Mouse (Mus musculus) lung, postnatal 36 days (tissue): ENCODE data around the gene Erc2.

Source experiments
- DNase-seq: peaks from one replicate; pipeline ENCODE4 v3.0.0; 2022; ENCODE audit warnings: mixed read lengths

Erc2 gene

DNA sequence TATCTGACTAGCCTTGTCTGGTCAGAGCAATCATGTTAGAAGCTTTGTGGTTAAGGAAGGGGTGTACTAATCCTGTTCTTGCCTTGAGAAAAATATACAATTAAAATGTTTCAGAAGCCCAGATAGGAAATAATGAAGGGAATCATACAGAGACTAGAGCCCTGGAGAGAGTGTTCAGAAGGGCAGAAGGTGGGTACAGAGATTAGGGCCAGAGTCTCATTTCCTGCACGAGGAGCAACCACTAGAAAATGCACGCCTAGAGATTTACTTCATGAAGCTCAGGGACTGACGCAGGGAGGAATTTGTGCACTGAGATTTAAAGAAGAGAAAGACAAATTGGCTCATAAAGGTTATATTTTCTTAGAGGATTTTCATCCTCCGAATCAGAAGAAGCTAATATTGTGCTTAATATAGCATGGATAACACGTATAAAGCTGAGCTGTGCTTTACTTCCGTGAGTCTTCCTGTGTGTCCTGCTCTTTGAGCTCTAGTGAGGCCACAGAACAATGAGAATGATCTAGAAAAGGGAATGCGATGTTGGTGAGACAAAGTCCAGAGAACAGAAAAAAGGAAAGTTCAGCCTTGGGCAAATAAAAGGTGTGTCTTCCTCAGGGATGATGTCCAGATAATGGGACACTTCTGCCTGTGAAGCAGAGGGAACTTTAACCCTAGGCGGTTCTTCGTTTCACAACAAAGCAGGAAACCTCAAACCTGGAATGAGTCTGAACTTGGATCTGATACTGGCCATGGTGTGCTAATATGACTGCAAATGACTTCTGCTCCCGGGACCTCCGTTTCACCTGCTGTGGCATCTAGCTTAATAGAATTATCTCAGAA is 45.0 kb downstream of the Erc2 start:
- DNase-seq: no peak

- no peak for DNase-seq
Measured at GRCm38 (mm10) chr14:27668151-27668550, 45.9 kb downstream of the Erc2 start.

GRCm38 (mm10) chr14:27669939-27670338 is 47.7 kb downstream of the Erc2 start:
- no peak for DNase-seq

DNA sequence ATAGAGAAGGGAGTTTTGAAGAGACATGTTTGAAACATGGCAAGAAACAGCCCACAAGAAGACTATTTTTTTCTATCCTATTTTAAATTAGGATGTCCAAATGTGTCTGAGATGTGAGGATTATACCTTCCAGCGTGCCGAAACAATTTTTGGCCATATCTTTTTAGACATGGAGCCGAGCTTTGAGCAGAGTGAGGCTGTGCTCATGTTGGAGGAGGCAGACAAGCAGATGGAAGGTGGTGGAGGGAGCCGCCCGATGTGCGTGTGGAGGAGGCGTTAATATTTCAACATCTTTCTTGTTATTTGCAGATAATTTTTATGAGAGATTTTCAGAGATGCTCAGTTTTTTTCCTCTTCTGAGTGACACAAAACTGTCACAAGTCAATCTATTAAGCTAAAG is 50.5 kb downstream of the Erc2 start:
- DNase-seq: no peak

DNA sequence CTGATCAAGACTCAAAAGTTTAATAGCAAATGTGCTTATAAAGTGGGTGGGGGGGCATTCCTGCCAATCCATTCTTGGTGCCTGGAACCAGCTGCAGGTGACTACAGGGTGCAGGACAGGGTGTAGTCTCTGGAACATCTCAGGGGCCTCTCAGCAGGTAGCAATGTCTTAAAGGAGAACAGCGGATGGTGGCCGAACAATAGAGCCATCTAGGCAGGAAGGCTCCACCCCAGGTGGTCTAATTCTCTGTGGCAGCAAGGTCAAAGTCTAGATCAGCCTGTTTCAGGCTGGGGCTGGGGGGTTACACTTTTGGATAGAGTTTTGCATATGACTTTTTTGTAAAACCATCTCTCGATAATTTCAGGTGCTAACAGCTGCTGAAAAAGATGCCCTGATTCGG is 51.9 kb downstream of the Erc2 start:
- DNase-seq: no peak

- no peak for DNase-seq
Measured at GRCm38 (mm10) chr14:27674561-27674960, 52.3 kb downstream of the Erc2 start.

DNA sequence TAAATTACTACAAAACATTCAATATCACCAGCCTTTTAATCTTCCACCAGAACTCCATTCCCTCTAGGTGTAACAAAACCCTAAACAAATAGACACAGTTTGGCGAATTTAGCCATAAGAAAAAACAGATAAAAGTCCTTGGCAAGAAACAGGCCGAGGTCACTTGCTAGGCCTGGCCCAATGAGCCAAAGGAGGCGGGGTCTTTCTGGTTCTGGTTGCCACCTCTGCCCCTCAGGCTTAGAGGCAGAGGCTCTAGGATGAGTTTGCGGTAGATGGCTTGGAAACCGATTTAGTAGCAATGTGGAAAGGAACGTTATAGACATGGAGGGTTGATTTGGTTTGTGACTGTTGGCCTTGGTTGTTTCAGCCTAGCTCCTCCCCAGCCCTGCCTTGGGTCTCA is 52.8 kb downstream of the Erc2 start:
- DNase-seq: no peak

DNA sequence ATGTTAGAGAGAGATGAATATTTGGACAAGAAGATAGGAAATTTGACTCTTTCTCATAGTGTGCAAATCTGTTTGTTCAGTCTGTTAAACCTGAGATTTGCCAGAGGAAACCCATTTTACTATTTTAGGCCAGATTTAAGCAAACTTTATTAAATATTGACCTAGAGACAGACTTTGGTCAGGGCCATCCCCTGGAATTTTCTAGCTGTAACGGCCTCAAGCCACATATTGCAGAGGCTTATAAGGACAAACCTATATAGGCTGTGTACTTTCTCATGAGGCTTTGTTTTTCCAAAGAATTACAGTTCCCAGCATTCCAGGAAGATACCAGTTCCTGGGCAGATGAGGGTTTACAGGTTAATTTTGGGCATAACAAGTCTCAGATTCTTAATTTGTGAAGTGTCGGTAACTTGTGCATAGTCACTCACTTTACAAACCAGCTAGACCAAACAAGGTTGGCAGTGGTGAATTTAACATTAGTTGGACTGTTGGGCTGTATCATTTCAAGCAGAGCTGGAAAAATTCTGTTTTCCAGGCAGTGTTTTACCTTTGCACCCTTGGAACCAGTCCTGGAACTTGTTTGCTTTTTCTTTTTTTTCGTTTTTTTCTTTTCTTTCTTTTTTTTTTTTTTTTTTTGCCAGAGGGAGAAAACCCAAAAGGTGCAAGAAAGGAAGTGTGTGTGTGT is 60.3 kb downstream of the Erc2 start:
- DNase-seq: no peak

DNA sequence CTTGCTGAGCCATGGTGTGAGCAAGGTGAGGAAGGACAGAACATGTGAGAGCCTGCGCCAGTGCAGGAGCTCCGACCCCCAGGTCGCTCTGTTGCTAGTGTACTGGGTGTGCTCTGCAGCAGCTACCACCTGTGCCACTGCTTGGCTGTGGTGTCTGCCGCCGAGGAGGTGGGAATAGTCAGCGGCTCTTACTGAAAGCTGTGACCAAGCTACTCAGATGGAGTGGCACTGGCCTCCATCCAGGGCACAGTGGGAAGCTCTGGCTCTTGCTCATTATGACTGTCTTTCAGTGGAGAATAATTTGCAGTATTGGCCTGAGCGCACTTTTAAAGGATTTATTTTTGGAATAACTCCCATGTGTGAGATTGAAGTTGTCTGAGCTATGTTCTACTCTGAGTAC is 73.6 kb downstream of the Erc2 start:
- no peak for DNase-seq

GRCm38 (mm10) chr14:27717364-27717763 is 95.1 kb downstream of the Erc2 start:
- DNase-seq: no peak

- no peak for DNase-seq
Measured at GRCm38 (mm10) chr14:27719601-27720000, 97.4 kb downstream of the Erc2 start.

DNA sequence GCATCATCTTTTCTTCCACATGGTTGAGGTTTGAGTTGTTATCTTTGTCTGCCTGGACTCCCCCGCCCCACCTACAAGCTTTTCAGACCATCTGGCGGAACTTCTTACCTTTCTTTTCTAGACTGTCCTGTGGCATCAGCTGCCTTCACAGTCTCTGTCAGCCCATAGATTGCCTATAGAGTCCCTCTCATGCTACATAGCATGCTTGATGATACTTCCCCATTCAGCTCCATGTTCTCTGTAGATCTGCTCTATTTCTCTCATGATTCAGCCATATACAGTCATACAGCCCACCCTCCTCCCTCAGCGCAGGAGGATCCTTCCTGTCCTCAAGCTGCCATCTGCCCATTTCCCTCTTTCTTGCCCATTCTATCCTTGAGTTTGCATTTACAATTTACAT is 98.7 kb downstream of the Erc2 start:
- DNase-seq: no peak

GRCm38 (mm10) chr14:27721759-27722158 is 99.5 kb downstream of the Erc2 start:
- DNase-seq: no peak

DNA sequence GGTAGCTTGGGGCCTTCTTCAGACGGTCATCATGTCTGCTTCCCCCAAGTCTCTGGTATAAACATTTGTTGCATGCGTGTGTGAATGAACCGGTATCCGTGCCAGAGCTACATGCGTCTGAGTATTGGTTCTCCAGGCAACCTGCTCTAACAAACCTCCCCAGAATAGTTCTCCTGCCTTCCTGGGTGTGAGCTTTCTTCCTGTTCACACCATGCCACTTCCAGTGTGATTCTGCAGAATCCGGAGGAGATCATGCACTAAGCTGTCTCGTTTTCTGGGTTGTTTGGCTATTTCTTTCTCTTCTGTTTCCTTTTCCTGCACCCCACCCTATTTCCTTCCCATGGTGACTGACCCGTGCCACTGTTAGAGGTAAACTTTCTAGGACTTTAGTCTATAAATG is 105.3 kb downstream of the Erc2 start:
- peak; percentile 0 for DNase-seq

GRCm38 (mm10) chr14:27731086-27731485 is 108.9 kb downstream of the Erc2 start:
- DNase-seq: no peak

GRCm38 (mm10) chr14:27739436-27739835 is 117.2 kb downstream of the Erc2 start:
- no peak for DNase-seq

DNA sequence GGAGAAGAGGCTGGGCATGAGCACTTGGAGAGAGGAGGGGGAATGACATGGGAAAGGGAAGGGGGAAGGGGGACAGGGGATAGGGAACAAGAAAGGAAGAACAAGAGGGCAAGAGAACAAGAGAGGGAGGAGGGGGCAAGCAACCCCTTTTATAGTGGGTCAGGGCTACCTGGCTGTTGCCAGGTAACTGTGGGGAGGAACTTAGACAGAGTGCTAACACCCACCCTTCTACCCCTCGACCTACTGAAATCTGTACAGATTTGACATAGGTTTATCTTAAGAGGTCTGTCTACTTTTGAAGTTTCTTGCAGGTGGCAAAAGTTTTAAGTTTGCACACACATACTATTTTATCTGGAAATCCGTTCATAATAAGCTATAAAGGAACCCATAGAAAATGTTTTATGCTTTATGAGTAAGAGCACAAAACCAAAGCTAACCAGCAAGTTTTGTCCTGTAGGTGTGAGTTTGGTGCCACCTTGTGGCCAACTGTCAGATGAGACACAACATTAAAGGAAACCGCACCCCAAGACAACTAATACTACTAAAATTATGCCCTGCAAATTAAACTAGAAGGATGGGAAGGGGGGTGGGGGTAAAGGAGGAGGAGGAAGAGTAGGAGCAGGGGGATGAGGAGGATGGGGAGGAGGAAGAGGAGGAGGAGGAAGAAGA is 119.2 kb downstream of the Erc2 start:
- DNase-seq: peak; percentile 78

- DNase-seq: no peak
Measured at GRCm38 (mm10) chr14:27754340-27754739, 132.1 kb downstream of the Erc2 start.

DNA sequence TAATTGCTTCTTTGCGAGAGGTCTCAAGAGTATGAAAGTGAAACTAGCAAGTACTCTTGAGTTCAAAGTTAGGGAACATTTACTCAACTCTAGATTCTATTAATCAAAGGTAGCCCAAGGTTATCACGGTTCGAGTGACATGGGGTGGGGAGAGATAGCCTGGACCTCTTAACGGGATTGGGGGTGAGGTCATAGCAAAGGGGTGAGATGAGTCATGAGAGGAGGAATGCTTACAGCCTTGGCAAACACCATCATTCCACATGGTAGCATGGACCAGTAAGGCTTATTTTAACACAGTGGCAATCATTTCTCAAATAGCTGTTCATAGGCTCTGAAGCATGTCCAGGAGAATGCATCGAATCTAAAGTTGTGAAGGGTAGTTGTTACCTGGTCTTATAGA is 134.7 kb downstream of the Erc2 start:
- DNase-seq: peak; percentile 32

GRCm38 (mm10) chr14:27758230-27758629 is 136.0 kb downstream of the Erc2 start:
- DNase-seq: peak; percentile 10

GRCm38 (mm10) chr14:27759069-27759628 is 136.9 kb downstream of the Erc2 start:
- DNase-seq: no peak

DNA sequence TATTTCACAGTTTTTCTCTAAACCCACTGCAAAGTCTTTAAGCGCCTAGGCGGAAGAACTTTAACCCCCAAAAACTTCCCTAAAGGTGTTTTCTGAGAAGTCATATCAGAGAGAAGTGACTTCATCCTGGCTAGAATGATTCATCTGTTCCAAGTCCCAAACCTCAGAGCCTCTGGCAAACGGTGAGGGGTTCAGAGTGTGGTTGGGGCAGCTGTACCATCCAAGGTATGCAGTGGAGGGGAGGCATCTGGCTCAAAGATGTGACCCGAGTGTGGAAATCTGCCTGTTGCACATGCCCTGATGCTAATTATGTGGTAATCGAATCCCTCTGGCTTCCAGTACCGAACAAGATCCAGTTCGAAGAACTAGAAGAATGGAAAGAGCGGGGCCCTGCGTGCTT is 137.8 kb downstream of the Erc2 start:
- DNase-seq: no peak

DNA sequence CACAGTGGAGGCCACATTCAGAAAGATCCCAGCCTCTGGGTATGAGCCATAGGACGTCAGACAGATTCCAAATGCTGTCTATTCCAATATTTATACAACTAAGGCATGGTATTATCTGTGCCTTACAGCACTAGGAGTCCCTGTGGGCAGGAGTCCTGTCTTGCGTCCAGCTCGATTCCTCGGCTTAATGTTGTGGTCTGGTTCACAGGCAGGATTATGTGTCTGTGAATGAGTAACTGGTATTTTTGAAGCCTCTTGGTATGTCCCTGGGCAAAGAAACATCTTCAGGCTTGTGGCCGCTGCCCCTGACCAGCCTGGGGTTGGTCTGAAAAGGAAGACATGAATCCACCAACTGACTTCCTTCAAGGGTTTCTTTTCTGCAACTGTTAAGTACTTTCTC is 153.1 kb downstream of the Erc2 start:
- no peak for DNase-seq

DNA sequence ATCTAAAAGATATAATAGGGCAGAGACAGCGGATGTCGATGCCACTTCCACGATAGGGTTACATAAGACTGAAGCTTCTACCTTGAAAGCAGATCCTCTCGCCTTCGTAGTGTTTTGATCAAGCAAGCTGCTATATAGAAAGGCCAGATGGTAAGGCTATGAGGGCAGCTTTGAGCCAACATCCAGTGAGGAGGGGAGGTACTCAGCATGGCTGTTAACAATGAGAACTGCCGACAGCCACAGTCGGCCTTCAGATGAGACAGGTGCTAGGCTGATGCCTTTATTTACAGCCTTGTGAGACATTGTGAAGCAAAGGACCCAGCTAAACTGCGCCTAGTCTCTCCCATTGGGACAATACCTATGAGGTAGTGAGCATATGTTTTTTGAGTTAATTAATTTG is 156.3 kb downstream of the Erc2 start:
- DNase-seq: no peak
